Mouse (Mus musculus): ENCODE results near the gene Prima1.

DNA sequence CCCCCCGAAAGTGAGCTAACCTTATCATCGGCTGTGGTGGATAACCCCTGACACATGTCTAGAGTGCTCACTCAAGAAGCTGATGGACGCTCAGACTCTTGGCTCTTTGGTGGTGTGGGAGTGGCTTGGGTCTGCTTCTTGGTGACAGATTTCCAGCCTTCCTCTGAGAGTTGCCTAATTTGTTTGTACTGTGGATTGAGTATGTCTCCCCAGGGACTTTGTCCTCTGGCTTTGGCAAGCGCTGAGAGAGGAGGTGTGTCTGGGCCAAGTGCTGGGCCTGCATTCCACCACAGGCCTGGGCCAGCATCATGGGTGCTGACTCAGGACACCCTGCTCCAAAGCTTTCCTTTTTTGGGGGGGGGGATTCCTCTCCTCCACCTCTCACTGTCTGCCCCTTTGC is 40.0 kb upstream of the Prima1 start:
- TF ChIP-seq GATA1 (IDR thresholded peaks at IDR 0.05; ENCODE audit: borderline replicate concordance, low read length) (no peak), FLI1 (IDR thresholded peaks at IDR 0.05; ENCODE audit: low read length) (no peak)
